Mouse (Mus musculus): Measurements from ENCODE around the gene Omg. TPM values are rescaled to one million over a fixed set of nuclear protein-coding genes. Genes with fewer than 3 reads are reported as not detected.

Gene Omg
- total RNA-seq, 2 experiments from 2014 or later: 77.1 to 86.3 TPM

DNA sequence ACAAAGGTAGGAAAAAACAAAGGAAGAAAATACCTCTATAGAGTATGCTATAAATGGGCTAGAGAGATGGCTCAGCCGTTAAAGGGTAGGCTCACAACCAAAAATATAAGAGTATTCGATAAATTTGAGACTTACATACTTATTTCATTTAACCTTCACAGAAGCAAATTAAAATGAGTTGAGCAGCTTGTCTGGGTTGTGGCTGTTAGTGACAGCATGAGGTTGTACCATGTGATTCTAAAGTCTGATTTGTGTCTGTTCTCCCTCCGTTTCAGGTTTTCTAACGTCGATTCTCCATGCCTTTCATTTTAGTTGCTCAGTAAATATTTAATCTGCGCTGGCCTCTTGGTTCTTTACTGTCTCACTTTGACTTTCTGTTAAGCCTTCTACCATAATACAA is 15.4 kb upstream of the Omg start:
- no peak for DNase-seq (ENCODE audit: low spot score in 2 of 2)

DNA sequence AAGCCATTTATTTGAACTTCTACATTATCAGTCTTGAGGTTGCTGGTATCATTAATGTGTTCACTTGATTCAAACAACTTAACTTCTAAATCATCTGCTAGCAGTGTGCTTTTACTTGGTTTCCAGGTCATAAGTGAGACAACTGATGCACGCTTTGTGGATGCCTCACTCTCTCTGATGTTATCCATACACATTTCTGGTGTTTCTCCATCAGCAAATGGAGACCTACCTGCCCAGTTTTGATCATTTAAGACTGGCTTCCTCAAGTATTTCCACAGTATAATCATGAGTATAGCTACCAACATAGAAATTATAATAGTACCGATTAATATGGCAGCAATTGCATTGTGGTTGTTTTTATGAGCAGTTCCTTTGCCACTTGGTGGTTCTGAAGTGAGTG is 11.9 kb upstream of the Omg start:
- DNase-seq (ENCODE audit: low spot score in 2 of 2): no peak

DNA sequence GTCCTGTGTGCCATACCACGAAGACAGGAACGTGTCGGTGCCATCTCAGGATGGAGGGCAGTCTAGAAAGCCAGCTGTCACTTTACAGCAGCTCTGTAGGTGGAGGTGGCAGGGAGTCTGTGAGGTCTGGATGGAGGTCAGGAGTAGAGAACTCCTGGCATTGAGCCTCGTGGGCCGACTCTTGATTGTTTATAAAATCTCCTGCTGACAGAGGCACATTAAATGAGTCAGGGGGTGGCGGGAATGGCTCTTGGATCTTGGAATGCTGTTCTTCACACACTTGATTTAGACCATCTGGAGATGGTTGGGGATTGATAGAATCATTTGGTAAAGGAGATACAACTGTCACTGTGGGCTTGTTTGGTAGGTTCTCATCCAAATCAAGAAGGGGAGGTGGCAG is 11.4 kb upstream of the Omg start:
- DNase-seq (ENCODE audit: low spot score in 2 of 2): no peak

DNA sequence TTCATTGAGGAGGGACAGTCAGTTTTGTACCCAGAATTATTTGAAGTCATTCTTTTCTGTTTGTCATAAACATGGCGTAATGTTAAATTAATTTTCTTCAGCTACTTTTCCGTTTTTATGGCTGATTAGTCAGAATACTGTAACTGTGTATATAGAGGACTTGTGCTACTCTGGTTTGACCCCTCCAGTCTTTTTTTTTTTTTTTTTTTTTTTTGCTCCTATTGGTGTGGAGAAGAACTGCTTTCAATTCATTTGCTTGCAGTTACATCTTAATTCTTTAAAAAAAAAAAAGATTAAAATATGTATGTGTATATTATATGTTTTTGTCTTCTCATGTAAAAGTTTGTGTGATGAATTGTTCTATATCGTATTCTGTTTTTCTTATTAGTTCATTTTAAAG is 8.1 kb upstream of the Omg start:
- no peak for DNase-seq (ENCODE audit: low spot score in 2 of 2)

DNA sequence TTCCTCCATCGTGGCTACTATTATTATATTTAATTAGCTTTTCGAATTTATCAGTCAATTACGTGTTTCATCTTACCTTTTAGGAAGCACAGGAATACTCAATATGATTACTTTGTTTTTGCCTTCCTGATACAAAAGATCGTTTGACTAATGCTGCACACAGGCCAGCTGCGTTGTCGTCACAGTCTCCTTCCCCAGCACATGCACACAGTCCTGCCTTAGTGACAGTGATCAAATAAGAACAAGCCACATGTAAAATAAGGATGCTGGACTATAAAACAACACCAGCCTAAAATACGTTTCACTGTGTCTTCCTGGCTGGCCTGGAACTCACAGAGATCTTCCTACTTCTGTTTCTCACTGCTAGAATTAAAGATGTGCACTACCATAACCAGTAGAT is 622 bp upstream of the Omg start:
- DNase-seq (ENCODE audit: low spot score in 2 of 2): no peak

DNA sequence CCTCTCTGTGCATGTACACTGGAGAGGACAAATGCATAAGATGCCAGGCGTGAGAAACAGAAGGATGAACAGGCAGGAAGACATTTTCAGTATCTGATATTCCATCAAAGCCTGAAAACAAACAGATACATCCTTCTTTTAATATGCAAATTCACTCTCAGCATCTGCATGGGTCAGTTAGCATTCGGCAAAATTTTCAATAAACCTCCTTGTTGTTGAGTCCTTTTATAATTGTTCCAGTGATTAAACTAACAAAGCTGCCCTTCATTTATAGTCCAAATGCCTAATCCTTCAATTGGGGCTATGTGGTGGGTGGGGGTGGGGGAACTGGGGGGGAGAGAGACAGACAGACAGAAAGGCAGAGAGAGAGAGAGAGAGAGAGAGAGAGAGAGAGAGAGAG is 967 bp downstream of the Omg start:
- peak in 1 of 2 experiments; percentile 49 for DNase-seq (ENCODE audit: low spot score in 2 of 2)

DNA sequence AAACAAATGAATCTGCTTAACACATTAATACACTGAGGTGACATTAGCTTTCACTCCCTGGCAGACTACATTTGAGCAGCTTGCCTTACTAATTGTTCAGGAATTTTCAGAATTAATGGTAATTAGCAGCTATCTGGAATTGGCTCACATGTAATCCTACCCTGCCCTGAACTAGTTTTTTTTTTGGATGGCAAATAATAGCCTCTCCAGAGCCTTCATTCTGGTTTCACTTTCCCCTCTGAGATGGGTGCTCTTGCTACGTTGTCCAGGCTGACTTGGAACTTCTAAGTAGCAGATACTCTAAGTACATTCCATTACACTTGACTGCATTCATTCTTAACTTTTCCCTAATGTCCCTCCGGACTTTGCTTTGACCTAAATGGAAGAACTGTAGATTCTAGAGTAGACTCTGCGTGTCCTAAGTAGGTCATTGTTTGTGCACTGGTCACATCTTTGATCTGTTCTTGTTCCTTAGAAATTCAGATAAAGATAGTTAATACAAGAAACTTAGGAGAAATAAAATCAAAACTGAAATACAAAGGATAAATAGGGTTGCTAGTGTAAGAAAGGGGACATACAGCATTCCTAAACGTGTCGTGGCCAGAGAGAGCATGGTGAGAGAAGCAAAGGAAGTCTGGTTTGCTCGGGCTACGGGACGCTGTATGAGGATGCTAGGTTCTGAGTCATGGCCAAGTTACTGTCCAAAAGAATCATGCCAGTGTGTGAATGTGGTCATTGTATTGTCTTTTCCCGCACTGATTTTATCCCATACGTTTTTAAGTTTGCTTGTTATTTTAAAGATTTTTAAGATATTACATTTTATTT is 8.7 kb downstream of the Omg start:
- peak in 1 of 2 experiments; percentile 70 for DNase-seq (ENCODE audit: low spot score in 2 of 2)

DNA sequence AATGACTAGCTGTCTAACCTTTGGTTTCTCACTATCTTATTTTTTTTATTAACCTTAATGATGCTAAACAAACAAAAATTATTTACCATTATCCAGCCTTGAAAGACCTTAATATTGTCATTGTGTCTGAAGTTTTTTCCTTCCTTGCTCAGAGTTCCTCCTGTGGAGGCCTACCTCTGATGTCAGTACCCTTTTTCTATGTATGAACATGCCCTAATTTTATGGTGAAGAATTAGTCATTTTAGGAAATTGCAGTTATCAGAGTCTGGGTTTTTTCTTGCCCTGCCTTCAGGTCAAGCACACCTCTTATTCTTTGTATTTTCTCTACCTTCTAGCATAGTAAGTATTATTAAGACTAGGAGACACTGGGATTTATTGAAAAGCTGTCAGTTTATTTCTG is 19.2 kb downstream of the Omg start:
- no peak for DNase-seq (ENCODE audit: low spot score in 2 of 2)

DNA sequence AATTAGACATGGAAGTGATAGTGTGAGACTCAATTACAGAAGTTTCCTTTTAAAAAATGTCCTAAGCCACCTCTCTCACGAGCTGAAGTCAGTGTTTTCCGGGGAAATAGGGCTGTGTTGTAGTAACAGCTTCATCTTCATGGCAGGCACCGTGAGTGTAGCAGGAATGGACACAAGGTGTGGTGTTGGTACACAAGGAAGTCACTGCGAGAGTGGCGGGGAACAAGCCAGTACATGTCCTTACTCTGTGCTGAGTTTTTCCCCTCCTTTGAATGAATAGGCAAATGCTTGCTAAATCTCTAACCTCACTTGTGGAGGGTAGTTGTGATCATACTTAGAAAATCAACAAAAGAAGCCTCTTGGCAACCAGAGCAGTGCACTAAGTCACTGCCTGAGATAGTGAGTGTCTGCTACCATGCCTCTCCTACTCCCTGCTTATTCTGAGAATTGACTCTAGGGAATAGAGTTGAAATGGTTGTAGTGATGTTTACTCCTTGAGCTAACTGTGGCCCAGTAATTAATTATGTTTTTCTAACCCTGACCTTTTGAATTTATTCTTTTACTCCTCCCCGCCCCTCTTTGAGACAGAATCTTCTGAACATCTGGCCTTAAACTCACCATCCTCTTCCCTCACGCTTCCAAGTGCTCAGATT is 19.9 kb downstream of the Omg start:
- no peak for DNase-seq (ENCODE audit: low spot score in 2 of 2)

DNA sequence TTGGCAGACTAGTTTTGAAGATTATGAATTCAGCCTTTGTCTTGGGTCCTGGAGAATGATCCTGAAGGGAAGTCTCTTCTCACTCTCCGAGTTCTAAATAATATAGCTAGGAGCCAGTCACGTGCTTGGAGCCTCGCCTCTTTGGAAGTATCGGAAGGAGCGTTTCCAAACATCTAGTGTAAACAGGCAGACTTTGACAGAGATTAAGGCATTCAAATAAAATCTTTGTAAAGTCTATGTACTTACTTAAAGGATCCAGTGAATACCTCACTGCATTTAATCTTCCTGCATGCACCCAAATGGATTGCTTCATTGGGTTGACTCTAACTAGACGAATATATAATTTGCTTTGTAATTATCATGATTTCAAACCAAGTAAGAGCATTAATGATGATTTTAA is 20.5 kb downstream of the Omg start:
- no peak for DNase-seq (ENCODE audit: low spot score in 2 of 2)

DNA sequence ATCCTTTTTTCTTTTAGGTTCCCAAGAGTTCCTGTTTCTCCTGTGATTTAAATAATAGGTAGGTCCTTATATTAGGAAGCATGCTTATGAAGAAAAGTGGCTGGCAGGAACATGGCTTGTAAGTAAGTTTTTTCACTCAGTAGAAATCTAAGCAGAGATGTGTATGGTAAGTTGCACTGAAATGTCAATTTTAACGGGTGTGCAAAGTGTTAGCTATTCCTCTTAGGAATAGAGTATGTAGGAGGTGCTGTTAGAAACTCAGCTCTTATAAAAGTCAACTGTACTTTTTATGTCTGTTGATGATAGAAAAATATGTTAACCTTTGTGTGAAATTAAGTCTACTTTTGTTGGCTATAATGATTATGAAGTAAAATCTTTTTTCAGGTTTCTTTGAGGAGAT is 35.8 kb downstream of the Omg start:
- no peak for DNase-seq (ENCODE audit: low spot score in 2 of 2)

DNA sequence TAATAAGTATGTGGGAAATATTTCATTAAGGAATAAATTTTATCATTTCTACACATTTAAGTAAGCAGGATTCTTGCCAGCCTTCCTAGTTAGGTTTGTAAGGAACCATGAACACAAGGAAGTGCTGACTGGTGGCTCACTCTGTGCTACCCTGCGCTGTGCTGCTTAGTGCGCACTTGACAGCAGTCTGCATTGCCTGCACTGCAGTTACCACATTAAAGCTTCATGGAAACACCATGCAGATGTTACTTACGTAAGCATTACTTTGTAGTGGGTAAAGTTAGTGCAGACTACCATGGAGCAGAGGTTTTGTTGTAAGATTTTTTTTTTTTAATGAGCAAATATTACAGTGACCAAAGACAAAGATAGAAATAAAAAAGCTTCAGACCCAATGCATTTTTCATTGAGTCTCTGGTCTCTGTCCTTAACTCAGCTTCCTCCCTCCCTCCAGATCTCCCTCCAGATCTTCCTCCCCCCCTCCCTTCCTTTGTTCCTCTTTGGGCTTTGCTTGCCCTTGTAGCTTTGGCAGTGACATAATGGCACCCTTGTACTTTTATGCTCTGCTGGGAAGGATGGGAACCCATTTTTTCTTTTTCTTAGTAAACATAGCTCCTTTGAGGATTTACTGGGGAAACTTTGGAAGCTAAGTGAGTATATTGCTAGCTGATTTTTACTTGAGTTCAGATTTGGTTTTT is 43.0 kb downstream of the Omg start:
- DNase-seq (ENCODE audit: low spot score in 2 of 2): no peak

DNA sequence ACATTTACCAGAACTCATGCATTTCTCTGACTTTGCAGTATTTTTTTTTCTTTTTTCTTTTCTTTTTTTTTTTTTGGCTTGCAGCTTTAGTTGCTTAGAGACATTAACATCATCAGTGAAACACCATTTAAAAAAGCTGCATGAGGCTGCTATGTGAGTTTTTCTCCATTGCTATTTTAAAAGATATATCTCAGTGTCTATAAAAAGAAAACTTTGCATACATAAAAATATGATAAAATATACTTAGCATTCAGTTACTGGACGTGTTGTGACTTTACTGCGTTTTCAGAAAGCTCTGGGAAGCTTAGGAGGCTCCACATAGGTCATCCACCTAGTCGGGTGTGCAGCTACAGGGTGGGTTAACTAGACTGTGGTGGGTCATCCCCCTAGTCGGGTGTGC is 44.0 kb downstream of the Omg start:
- DNase-seq (ENCODE audit: low spot score in 2 of 2): no peak

DNA sequence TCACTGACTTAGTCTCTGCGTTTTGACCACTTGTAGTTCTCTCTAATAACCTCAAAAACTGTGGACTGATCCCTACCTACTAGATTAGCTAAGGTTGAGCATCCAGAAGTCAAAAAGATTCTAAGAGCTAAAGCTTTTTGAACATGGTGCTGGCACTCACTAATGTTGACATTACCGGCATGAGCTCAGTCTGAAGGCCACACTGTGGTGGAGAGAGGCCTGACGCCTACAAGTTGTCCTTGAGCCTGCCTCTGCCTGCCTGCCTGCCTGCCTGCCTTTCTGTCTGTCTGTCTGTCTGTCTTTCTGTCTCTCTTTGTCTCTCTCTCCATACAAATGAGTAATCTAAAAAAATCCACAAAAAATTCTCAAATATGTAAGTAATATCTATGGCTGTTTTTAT is 46.0 kb downstream of the Omg start:
- DNase-seq (ENCODE audit: low spot score in 2 of 2): no peak

DNA sequence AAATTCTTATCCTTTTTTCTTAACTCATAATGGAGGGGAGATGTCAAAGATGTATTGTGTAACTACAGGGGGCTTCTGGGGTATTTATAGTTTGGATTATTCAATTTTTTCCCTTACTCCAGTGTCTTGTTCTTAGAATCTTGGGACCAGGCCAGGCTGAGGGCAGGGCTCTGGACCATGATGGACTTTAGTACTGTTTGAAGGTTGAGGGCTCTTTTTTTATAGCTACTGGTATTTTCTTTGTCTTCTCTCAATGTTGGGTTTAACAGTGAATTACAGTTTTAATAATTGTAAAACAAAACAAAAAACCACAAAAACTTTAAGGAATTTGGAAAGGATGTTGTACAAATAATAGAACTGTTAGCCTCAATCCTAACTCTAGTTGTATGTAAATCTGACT is 50.9 kb downstream of the Omg start:
- DNase-seq (ENCODE audit: low spot score in 2 of 2): no peak

Other genes starting within 250 kb of the Omg start
- 10 to 100 TPM; 68.9 to 83.3 TPM for gene Wsb1, start 249.4 kb downstream of the Omg start, total RNA-seq (2021)
- under 1 TPM; 0.57 to 0.81 TPM for gene Gm9964, start 207.2 kb downstream of the Omg start, total RNA-seq (2021)
- gene Nf1, start 164.4 kb downstream of the Omg start, total RNA-seq (2021): 100 to 1,000 TPM; 111 to 119 TPM
- under 1 TPM; 0.30 to 0.60 TPM for gene Evi2b, start 19.7 kb upstream of the Omg start, total RNA-seq (2021)
- under 1 TPM in 1 of 2 experiments, not detected in 1; 0.14 TPM for gene Evi2, start 26.5 kb upstream of the Omg start, total RNA-seq (2021)
- 1 to 10 TPM; 7.4 to 8.7 TPM for gene Evi2a, start 26.5 kb upstream of the Omg start, total RNA-seq (2021)
- 100 to 1,000 TPM; 159 to 161 TPM for gene Rab11fip4, start 87.1 kb upstream of the Omg start, total RNA-seq (2021)

Measured in layer of hippocampus, postnatal 14 days (tissue).